Comparison of ENCODE assay signal across 12 mouse cellular contexts in the genomic region with DNA sequence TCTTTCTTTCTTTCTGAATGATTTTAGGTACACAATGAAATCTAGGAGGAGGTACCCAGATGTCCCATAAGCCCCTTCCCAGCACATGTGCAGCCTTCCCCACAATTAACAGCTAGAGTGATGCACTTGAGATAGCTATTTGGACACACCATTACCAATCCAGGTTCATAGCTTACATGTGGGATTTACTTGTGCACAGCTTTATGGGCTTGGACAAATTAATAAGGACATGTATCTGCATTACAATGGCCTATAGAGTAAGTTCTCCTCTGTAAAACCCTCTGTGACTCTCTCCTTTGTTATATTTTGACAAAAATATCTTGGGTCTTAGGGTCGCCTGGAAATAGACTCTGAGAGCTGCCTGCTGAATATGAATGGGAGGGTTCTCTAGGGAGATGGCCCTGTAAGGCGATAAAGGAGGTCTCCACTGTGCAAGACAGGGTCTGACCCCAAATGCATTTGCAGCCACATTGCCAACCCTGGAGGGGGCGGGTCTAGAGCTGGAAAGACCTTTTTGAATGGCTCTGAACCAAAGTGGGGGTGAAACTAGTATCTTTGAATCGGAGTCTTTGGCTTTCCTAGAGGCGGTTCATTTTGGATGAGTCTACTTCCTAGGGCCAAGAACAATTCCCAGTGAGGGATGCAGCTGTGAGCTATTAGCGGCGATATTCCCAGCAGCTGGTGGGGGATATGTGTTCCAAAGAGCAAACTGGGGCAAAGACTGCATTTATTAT.
DNase-seq lines count a peak whose midpoint lies in the region; ATAC-seq lines count a peak whose summit lies in the region.
"Had no signal": no experiment of that assay in that cellular context is flagged by ENCODE, and none has a peak within 500 bp of the region (broad histone marks: within the 10 kb centered on the region; RNA-seq: fewer than 3 reads in every experiment).

No protein-coding gene starts in this region.

- H3K27me3 ChIP-seq in hindbrain, embryonic 12.5 days: no peaks in the 10 kb centered on the region
- no peaks in the 10 kb centered on the region for H3K27me3 ChIP-seq in hindbrain, embryonic 16.5 days (replicated peaks; ENCODE audit: control insufficient read depth, insufficient read depth, low read length)
- no peaks in the 10 kb centered on the region for H3K27me3 ChIP-seq in forebrain, embryonic 16.5 days (replicated peaks; ENCODE audit: control insufficient read depth, insufficient read depth, low read length)
- H3K27me3 ChIP-seq in hindbrain, embryonic 13.5 days: no peaks in the 10 kb centered on the region
- H3K27me3 ChIP-seq: kidney, embryonic 15.5 days had no signal

- peak; percentile 28 for DNase-seq in brain, embryonic 18.5 days (ENCODE audit: low read depth, low spot score)
- no peak for DNase-seq in adrenal gland, postnatal 14 days
- no peak for DNase-seq in cerebellum, postnatal 36 days
- DNase-seq: right cerebral cortex, postnatal 4 days had no signal

- H3K9ac ChIP-seq in hindbrain, embryonic 12.5 days: no peak overlapping the region
- no peak overlapping the region for H3K9ac ChIP-seq in hindbrain, embryonic 16.5 days (ENCODE audit: low read depth, low read length)
- H3K9ac ChIP-seq in forebrain, embryonic 16.5 days (replicated peaks; ENCODE audit: low read depth, low read length): no peak overlapping the region
- H3K9ac ChIP-seq in hindbrain, embryonic 13.5 days: no peak overlapping the region
- H3K9ac ChIP-seq: kidney, embryonic 15.5 days; liver, embryonic 14.5 days had no signal

- no peak overlapping the region for H3K4me3 ChIP-seq in hindbrain, embryonic 12.5 days
- no peak overlapping the region for H3K4me3 ChIP-seq in hindbrain, embryonic 16.5 days (ENCODE audit: low read length)
- H3K4me3 ChIP-seq in forebrain, embryonic 16.5 days (replicated peaks; ENCODE audit: low read length): no peak overlapping the region
- no peak overlapping the region for H3K4me3 ChIP-seq in hindbrain, embryonic 13.5 days
- H3K4me3 ChIP-seq: erythroblast, embryonic 14.5 days; kidney, embryonic 15.5 days; left cerebral cortex, adult 2 months had no signal

- 24% methylated on average over 7 of the region's 7 CpGs for WGBS in hindbrain, embryonic 12.5 days
- WGBS in hindbrain, embryonic 16.5 days: 21% methylated on average over 7 of the region's 7 CpGs
- WGBS in forebrain, embryonic 16.5 days: 30% methylated on average over 7 of the region's 7 CpGs
- 15% methylated on average over 7 of the region's 7 CpGs for WGBS in hindbrain, embryonic 13.5 days

- H3K9me3 ChIP-seq in hindbrain, embryonic 12.5 days (replicated peaks): no peaks in the 10 kb centered on the region
- H3K9me3 ChIP-seq in hindbrain, embryonic 16.5 days (ENCODE audit: control insufficient read depth, low read length): no peaks in the 10 kb centered on the region
- H3K9me3 ChIP-seq in forebrain, embryonic 16.5 days (ENCODE audit: control insufficient read depth, low read length): no peaks in the 10 kb centered on the region
- no peaks in the 10 kb centered on the region for H3K9me3 ChIP-seq in hindbrain, embryonic 13.5 days
- H3K9me3 ChIP-seq: kidney, embryonic 15.5 days had no signal

- H3K4me1 ChIP-seq in hindbrain, embryonic 12.5 days: peaks cover 9% of the 10 kb centered on the region
- H3K4me1 ChIP-seq in hindbrain, embryonic 16.5 days (ENCODE audit: control insufficient read depth, insufficient read depth, low read depth, low read length): peaks cover 3% of the 10 kb centered on the region
- no peaks in the 10 kb centered on the region for H3K4me1 ChIP-seq in forebrain, embryonic 16.5 days (replicated peaks; ENCODE audit: control insufficient read depth, insufficient read depth, low read length)
- H3K4me1 ChIP-seq in hindbrain, embryonic 13.5 days (replicated peaks): peaks cover 7% of the 10 kb centered on the region; the same call in 1 of the 2 replicates

- H3K4me2 ChIP-seq in hindbrain, embryonic 12.5 days (replicated peaks): no peak overlapping the region
- no peak overlapping the region for H3K4me2 ChIP-seq in hindbrain, embryonic 16.5 days (ENCODE audit: low read length)
- no peak overlapping the region for H3K4me2 ChIP-seq in forebrain, embryonic 16.5 days (ENCODE audit: low read length)
- no peak overlapping the region for H3K4me2 ChIP-seq in hindbrain, embryonic 13.5 days
- H3K4me2 ChIP-seq: kidney, embryonic 15.5 days had no signal

- no peak overlapping the region for H3K27ac ChIP-seq in hindbrain, embryonic 12.5 days
- no peak overlapping the region for H3K27ac ChIP-seq in hindbrain, embryonic 16.5 days (ENCODE audit: low read depth, low read length)
- peak overlapping the region; percentile 26; the same call in 1 of the 2 replicates for H3K27ac ChIP-seq in forebrain, embryonic 16.5 days (ENCODE audit: low read length)
- H3K27ac ChIP-seq in hindbrain, embryonic 13.5 days: no peak overlapping the region
- H3K27ac ChIP-seq: kidney, embryonic 15.5 days; left cerebral cortex, adult 2 months; liver, embryonic 14.5 days had no signal

- H3K36me3 ChIP-seq in hindbrain, embryonic 12.5 days: no peaks in the 10 kb centered on the region
- no peaks in the 10 kb centered on the region for H3K36me3 ChIP-seq in hindbrain, embryonic 16.5 days (ENCODE audit: control insufficient read depth, insufficient read depth, low read length)
- H3K36me3 ChIP-seq in forebrain, embryonic 16.5 days (ENCODE audit: control insufficient read depth, insufficient read depth): no peaks in the 10 kb centered on the region
- no peaks in the 10 kb centered on the region for H3K36me3 ChIP-seq in hindbrain, embryonic 13.5 days
- H3K36me3 ChIP-seq: kidney, embryonic 15.5 days had no signal

- ATAC-seq in hindbrain, embryonic 12.5 days (ENCODE audit: low FRiP score): peak; percentile 61; the same call in 1 of the 2 replicates
- ATAC-seq in hindbrain, embryonic 16.5 days: no peak
- peak; percentile 87 for ATAC-seq in forebrain, embryonic 16.5 days
- peak; percentile 43; the same call in 1 of the 2 replicates for ATAC-seq in hindbrain, embryonic 13.5 days (ENCODE audit: low FRiP score)
